Mouse (Mus musculus): ENCODE measurements around the gene Dnajb4. TPM values are rescaled to one million over a fixed set of nuclear protein-coding genes. Genes with fewer than 3 reads are reported as not detected.

Dnajb4 gene
- total RNA-seq, 1 experiment: 8.6 TPM

- DNase-seq (ENCODE audit: low read depth, low spot score): peak; percentile 56
- in situ Hi-C loops (cut with MboI; ENCODE audit: low sequenced_read_pairs in 2 of 2, unreplicated experiment in 2 of 2): no loop called here
- Histone ChIP-seq H3K36me3 (ENCODE audit: control insufficient read depth, insufficient read depth, low read length, poor library complexity, severe bottlenecking) (peaks cover 14% of the 10 kb centered on the region), H3K4me1 (ENCODE audit: control insufficient read depth in 2 of 2, insufficient read depth in 2 of 2, low read length in 2 of 2, poor library complexity in 1 of 2) (peaks cover 0 to 13% of the 10 kb centered on the region in 2 experiments; a peak in 1 of 4 replicates), H3K4me3 (ENCODE audit: insufficient read depth in 1 of 2, low read depth in 1 of 2, low read length in 2 of 2, poor library complexity in 1 of 2, severe bottlenecking in 1 of 2) (no peak overlapping the region), H3K9me3 (ENCODE audit: control insufficient read depth, insufficient read depth, low read depth, low read length) (no peaks in the 10 kb centered on the region), H3K9ac (ENCODE audit: insufficient read depth, low read depth, low read length, poor library complexity, severe bottlenecking) (no peak overlapping the region), H3K27ac (ENCODE audit: insufficient read depth, low read depth, low read length, poor library complexity, severe bottlenecking) (no peak overlapping the region; the same call in 1 of the 2 replicates)
- TF ChIP-seq CHD2 (IDR thresholded peaks at IDR 0.05; ENCODE audit: low read depth, low read length): no peak
- no peak for TF ChIP-seq MAFK (IDR thresholded peaks at IDR 0.05; ENCODE audit: insufficient read depth, low read depth, low read length)
- TF ChIP-seq ZNF384 (IDR thresholded peaks at IDR 0.05; ENCODE audit: low read depth, low read length): no peak
- no peak for TF ChIP-seq HCFC1 (IDR thresholded peaks at IDR 0.05; ENCODE audit: borderline replicate concordance, insufficient read depth, low read length)
- TF ChIP-seq ZC3H11A (IDR thresholded peaks at IDR 0.05; ENCODE audit: borderline replicate concordance, low read depth, low read length): no peak
Measured at GRCm38 (mm10) chr3:152231333-152232100, 21.4 kb upstream of the Dnajb4 start.

- TF ChIP-seq ZC3H11A (IDR thresholded peaks at IDR 0.05; ENCODE audit: borderline replicate concordance, low read depth, low read length) (no peak), CHD2 (IDR thresholded peaks at IDR 0.05; ENCODE audit: low read depth, low read length) (no peak), MAFK (IDR thresholded peaks at IDR 0.05; ENCODE audit: insufficient read depth, low read depth, low read length) (no peak), HCFC1 (IDR thresholded peaks at IDR 0.05; ENCODE audit: borderline replicate concordance, insufficient read depth, low read length) (no peak), ZNF384 (IDR thresholded peaks at IDR 0.05; ENCODE audit: low read depth, low read length) (no peak)
- Histone ChIP-seq H3K4me1 (ENCODE audit: control insufficient read depth in 2 of 2, insufficient read depth in 2 of 2, low read length in 2 of 2, poor library complexity in 1 of 2) (peaks cover 0 to 13% of the 10 kb centered on the region in 2 experiments; a peak in 1 of 4 replicates), H3K9ac (ENCODE audit: insufficient read depth, low read depth, low read length, poor library complexity, severe bottlenecking) (no peak overlapping the region), H3K4me3 (ENCODE audit: insufficient read depth in 1 of 2, low read depth in 1 of 2, low read length in 2 of 2, poor library complexity in 1 of 2, severe bottlenecking in 1 of 2) (no peak overlapping the region), H3K9me3 (ENCODE audit: control insufficient read depth, insufficient read depth, low read depth, low read length) (no peaks in the 10 kb centered on the region), H3K36me3 (ENCODE audit: control insufficient read depth, insufficient read depth, low read length, poor library complexity, severe bottlenecking) (peaks cover 23% of the 10 kb centered on the region), H3K27ac (ENCODE audit: insufficient read depth, low read depth, low read length, poor library complexity, severe bottlenecking) (no peak overlapping the region)
- no peak for DNase-seq (ENCODE audit: low read depth, low spot score)
- in situ Hi-C loops (cut with MboI; ENCODE audit: low sequenced_read_pairs in 2 of 2, unreplicated experiment in 2 of 2): no loop called here
Measured at GRCm38 (mm10) chr3:152229271-152229670, 19.2 kb upstream of the Dnajb4 start.

DNA sequence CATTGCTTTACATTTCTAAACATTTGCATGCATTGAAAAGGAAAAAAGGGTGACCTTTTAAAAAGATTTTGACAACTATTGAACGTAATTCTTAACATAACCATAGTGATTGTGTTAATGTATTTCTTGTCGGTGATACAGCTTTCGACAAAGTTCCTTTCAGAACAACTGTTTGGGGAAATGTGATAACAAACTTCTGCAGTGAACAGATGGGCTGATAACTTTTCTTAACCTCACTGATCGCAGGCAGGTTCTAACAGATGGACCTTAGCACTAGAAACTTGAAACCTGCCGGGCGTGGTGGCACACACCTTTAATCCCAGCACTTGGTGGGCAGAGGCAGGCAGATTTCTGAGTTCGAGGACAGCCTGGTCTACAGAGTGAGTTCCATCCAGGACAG is 18.7 kb upstream of the Dnajb4 start:
- Histone ChIP-seq H3K9ac (ENCODE audit: insufficient read depth, low read depth, low read length, poor library complexity, severe bottlenecking) (no peak overlapping the region), H3K36me3 (ENCODE audit: control insufficient read depth, insufficient read depth, low read length, poor library complexity, severe bottlenecking) (peaks cover 25% of the 10 kb centered on the region), H3K4me3 (ENCODE audit: insufficient read depth in 1 of 2, low read depth in 1 of 2, low read length in 2 of 2, poor library complexity in 1 of 2, severe bottlenecking in 1 of 2) (no peak overlapping the region), H3K9me3 (ENCODE audit: control insufficient read depth, insufficient read depth, low read depth, low read length) (no peaks in the 10 kb centered on the region), H3K27ac (ENCODE audit: insufficient read depth, low read depth, low read length, poor library complexity, severe bottlenecking) (no peak overlapping the region), H3K4me1 (ENCODE audit: control insufficient read depth in 2 of 2, insufficient read depth in 2 of 2, low read length in 2 of 2, poor library complexity in 1 of 2) (peaks cover 0 to 13% of the 10 kb centered on the region in 2 experiments; a peak in 1 of 4 replicates)
- no peak for TF ChIP-seq MAFK (IDR thresholded peaks at IDR 0.05; ENCODE audit: insufficient read depth, low read depth, low read length)
- no peak for TF ChIP-seq HCFC1 (IDR thresholded peaks at IDR 0.05; ENCODE audit: borderline replicate concordance, insufficient read depth, low read length)
- DNase-seq (ENCODE audit: low read depth, low spot score): no peak
- in situ Hi-C loops (cut with MboI; ENCODE audit: low sequenced_read_pairs in 2 of 2, unreplicated experiment in 2 of 2): no loop called here

DNA sequence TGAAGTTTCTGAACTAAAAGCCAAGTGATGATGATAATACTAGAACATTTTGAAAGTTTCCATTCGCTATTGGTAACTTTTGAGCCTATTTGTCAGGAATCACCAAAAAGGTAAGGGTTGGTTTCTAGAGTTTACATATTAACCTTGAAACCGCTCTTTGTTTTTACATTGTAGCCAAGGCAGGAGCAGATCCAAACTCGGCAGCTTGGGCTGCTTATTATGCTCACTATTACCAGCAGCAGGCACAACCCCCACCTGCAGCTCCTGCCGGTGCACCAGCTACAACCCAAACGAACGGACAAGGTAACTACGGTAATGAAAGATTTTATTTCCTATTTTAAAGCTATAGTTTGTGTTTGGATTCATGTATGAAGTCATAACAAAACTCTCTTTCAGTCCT is 15.8 kb upstream of the Dnajb4 start:
- H3K4me1 ChIP-seq (ENCODE audit: control insufficient read depth in 2 of 2, insufficient read depth in 2 of 2, low read length in 2 of 2, poor library complexity in 1 of 2): 0 out of 4 replicates have a peak, but pooled peaks cover 0 to 2% of the 10 kb centered on the region in 2 experiments
- TF ChIP-seq MAFK (IDR thresholded peaks at IDR 0.05; ENCODE audit: insufficient read depth, low read depth, low read length): no peak
- no peak for TF ChIP-seq CHD2 (IDR thresholded peaks at IDR 0.05; ENCODE audit: low read depth, low read length)
- TF ChIP-seq HCFC1 (IDR thresholded peaks at IDR 0.05; ENCODE audit: borderline replicate concordance, insufficient read depth, low read length): no peak
- TF ChIP-seq ZNF384 (IDR thresholded peaks at IDR 0.05; ENCODE audit: low read depth, low read length): no peak
- TF ChIP-seq ZC3H11A (IDR thresholded peaks at IDR 0.05; ENCODE audit: borderline replicate concordance, low read depth, low read length): no peak
- peaks cover 39% of the 10 kb centered on the region for H3K36me3 ChIP-seq (ENCODE audit: control insufficient read depth, insufficient read depth, low read length, poor library complexity, severe bottlenecking)
- in situ Hi-C loops (cut with MboI; ENCODE audit: low sequenced_read_pairs in 2 of 2, unreplicated experiment in 2 of 2): no loop called here
- no peak overlapping the region for H3K4me3 ChIP-seq (ENCODE audit: insufficient read depth in 1 of 2, low read depth in 1 of 2, low read length in 2 of 2, poor library complexity in 1 of 2, severe bottlenecking in 1 of 2)
- H3K9ac ChIP-seq (ENCODE audit: insufficient read depth, low read depth, low read length, poor library complexity, severe bottlenecking): no peak overlapping the region
- no peak overlapping the region for H3K27ac ChIP-seq (ENCODE audit: insufficient read depth, low read depth, low read length, poor library complexity, severe bottlenecking)
- DNase-seq (ENCODE audit: low read depth, low spot score): no peak
- H3K9me3 ChIP-seq (ENCODE audit: control insufficient read depth, insufficient read depth, low read depth, low read length): no peaks in the 10 kb centered on the region

Data from ES-E14 (cell line).